Mouse (Mus musculus): ENCODE results near the gene Abi3bp.

- TF ChIP-seq POLR2A (IDR thresholded peaks at IDR 0.05; ENCODE audit: extremely low read depth, insufficient read depth, low read length) (no peak), CTCF (IDR thresholded peaks at IDR 0.05; ENCODE audit: extremely low read depth, insufficient read depth, low read length) (no peak)
These were observed 19.5 kb upstream of the Abi3bp start for GRCm38 (mm10) chr16:56458052-56458754.
